Mouse (Mus musculus) MEL (cell line): Measurements from ENCODE around the gene Tmem26. TPM values are rescaled to one million over a fixed set of nuclear protein-coding genes. Genes with fewer than 3 reads are reported as not detected.

Experiments
- DNase-seq: peaks from one replicate; pipeline ENCODE4 v3.0.0; 2011; ENCODE audit warnings: low read depth, low spot score
- H3K27ac ChIP-seq: 2 replicates; pipeline ENCODE4 v1.5.1; 2012; ENCODE audit warnings: low read depth, mild to moderate bottlenecking, control low read depth, low read length, moderate library complexity; ENCODE audit not compliant: control insufficient read depth
- H3K27me3 ChIP-seq, 2 experiments: fragments of 150-350 bp in 1 of 2; sonication (generic) in 1 of 2; 2 replicates each; pipeline ENCODE4 v1.6.1; 2012; ENCODE audit warnings: low read length in 2 of 2, mild to moderate bottlenecking in 2 of 2, improper control_type of control experiment in 1 of 2, moderate library complexity in 1 of 2; ENCODE audit not compliant: insufficient read depth in 2 of 2, control insufficient read depth in 1 of 2
- H3K36me3 ChIP-seq, 2 experiments: 2 replicates each; pipeline ENCODE4 v1.6.1; 2012 to 2014; ENCODE audit warnings: low read length in 2 of 2, improper control_type of control experiment in 1 of 2, inconsistent platforms in 1 of 2, mild to moderate bottlenecking in 1 of 2; ENCODE audit not compliant: insufficient read depth in 2 of 2, control insufficient read depth in 1 of 2
- H3K4me1 ChIP-seq, 2 experiments: fragments of 150-350 bp in 1 of 2; sonication (generic) in 1 of 2; 2 replicates each; pipeline ENCODE4 v1.6.1; 2012; ENCODE audit warnings: low read length in 2 of 2, improper control_type of control experiment in 1 of 2, mild to moderate bottlenecking in 1 of 2; ENCODE audit not compliant: insufficient read depth in 2 of 2, control insufficient read depth in 1 of 2
- H3K4me3 ChIP-seq, 2 experiments: fragments of 150-350 bp in 1 of 2; sonication (generic) in 1 of 2; 2 replicates each; pipeline ENCODE4 v1.5.1; 2012; ENCODE audit warnings: low read depth in 2 of 2, low read length in 2 of 2, mild to moderate bottlenecking in 2 of 2, moderate library complexity in 2 of 2, control low read depth in 1 of 2, improper control_type of control experiment in 1 of 2; ENCODE audit not compliant: control insufficient read depth in 1 of 2, insufficient read depth in 1 of 2
- H3K79me2 ChIP-seq: 2 replicates; pipeline ENCODE4 v1.6.1; 2012; ENCODE audit warnings: mild to moderate bottlenecking, low read length, moderate library complexity; ENCODE audit not compliant: control insufficient read depth, poor library complexity, insufficient read depth
- H3K9ac ChIP-seq: 2 replicates; pipeline ENCODE4 v1.6.1; 2012; ENCODE audit warnings: low read depth, mild to moderate bottlenecking, control low read depth, low read length, moderate library complexity; ENCODE audit not compliant: control insufficient read depth, poor library complexity, severe bottlenecking
- H3K9me3 ChIP-seq: fragments of 150-350 bp; sonication (generic); replicated peaks from 2 replicates; pipeline ENCODE4 v1.6.1; 2012; ENCODE audit warnings: mild to moderate bottlenecking, low read length, improper control_type of control experiment, moderate library complexity; ENCODE audit not compliant: insufficient read depth
- BHLHE40 ChIP-seq: IDR thresholded peaks from 2 replicates; pipeline ENCODE4 v1.6.1; 2012; ENCODE audit warnings: low read depth, mild to moderate bottlenecking, inconsistent platforms, low read length, improper control_type of control experiment, borderline replicate concordance
- CHD2 ChIP-seq: IDR thresholded peaks from 2 replicates; pipeline ENCODE4 v1.6.1; 2011; ENCODE audit warnings: low read length, improper control_type of control experiment
- EP300 ChIP-seq, 2 experiments: IDR thresholded peaks; 2 replicates each; pipeline ENCODE4 v1.6.1; 2011; ENCODE audit warnings: improper control_type of control experiment in 2 of 2, low read length in 2 of 2, low read depth in 1 of 2, mild to moderate bottlenecking in 1 of 2
- GABPA ChIP-seq: IDR thresholded peaks from 2 replicates; pipeline ENCODE4 v1.6.1; 2012; ENCODE audit warnings: low read depth, mild to moderate bottlenecking, inconsistent platforms, low read length, improper control_type of control experiment, moderate library complexity
- MAX ChIP-seq: IDR thresholded peaks from 2 replicates; pipeline ENCODE4 v1.6.1; 2011; ENCODE audit warnings: low read length, improper control_type of control experiment
- MYC ChIP-seq: IDR thresholded peaks from 2 replicates; pipeline ENCODE4 v1.6.1; 2011; ENCODE audit warnings: low read depth, mild to moderate bottlenecking, low read length, improper control_type of control experiment, moderate library complexity
- NRF1 ChIP-seq: IDR thresholded peaks from 2 replicates; pipeline ENCODE4 v1.6.1; 2014; ENCODE audit warnings: low read depth, mild to moderate bottlenecking, inconsistent platforms, low read length, improper control_type of control experiment, moderate library complexity; ENCODE audit not compliant: poor library complexity, insufficient read depth, severe bottlenecking
- POLR2AphosphoS2 ChIP-seq: IDR thresholded peaks from 2 replicates; pipeline ENCODE4 v1.6.1; 2011; ENCODE audit warnings: low read length, improper control_type of control experiment
- POLR2AphosphoS5 ChIP-seq: IDR thresholded peaks from 2 replicates; pipeline ENCODE4 v1.6.1; 2012; ENCODE audit warnings: low read depth, borderline replicate concordance, mild to moderate bottlenecking, inconsistent platforms, low read length, moderate library complexity, mixed read lengths
- RAD21 ChIP-seq: IDR thresholded peaks from 2 replicates; pipeline ENCODE4 v1.6.1; 2011; ENCODE audit warnings: mild to moderate bottlenecking, low read depth, low read length, improper control_type of control experiment
- TAL1 ChIP-seq: IDR thresholded peaks from 2 replicates; pipeline ENCODE4 v1.6.1; 2012; ENCODE audit warnings: mild to moderate bottlenecking, inconsistent platforms, low read length, moderate library complexity, mixed read lengths
- TBP ChIP-seq: IDR thresholded peaks from 2 replicates; pipeline ENCODE4 v1.8.0; 2011; ENCODE audit warnings: low read depth, low read length, improper control_type of control experiment
- TCF12 ChIP-seq: IDR thresholded peaks from 2 replicates; pipeline ENCODE4 v1.6.1; 2014; ENCODE audit warnings: low read depth, mild to moderate bottlenecking, inconsistent platforms, low read length, improper control_type of control experiment, moderate library complexity
- USF2 ChIP-seq, 2 experiments: IDR thresholded peaks; 2 replicates each; pipeline ENCODE4 v1.6.1; 2011 to 2012; ENCODE audit warnings: improper control_type of control experiment in 2 of 2, low read length in 2 of 2, borderline replicate concordance in 1 of 2, inconsistent platforms in 1 of 2, low read depth in 1 of 2, mild to moderate bottlenecking in 1 of 2; ENCODE audit not compliant: insufficient read depth in 1 of 2
- ZC3H11A ChIP-seq: IDR thresholded peaks from 2 replicates; pipeline ENCODE4 v1.6.1; 2012; ENCODE audit warnings: low read depth, mild to moderate bottlenecking, inconsistent platforms, low read length, improper control_type of control experiment
- ZKSCAN1 ChIP-seq: IDR thresholded peaks from 2 replicates; pipeline ENCODE4 v1.6.1; 2012; ENCODE audit warnings: low read depth, mild to moderate bottlenecking, inconsistent platforms, low read length, improper control_type of control experiment, moderate library complexity
- ZMIZ1 ChIP-seq: IDR thresholded peaks from 2 replicates; pipeline ENCODE4 v1.6.1; 2012; ENCODE audit warnings: low read depth, mild to moderate bottlenecking, inconsistent platforms, low read length, improper control_type of control experiment, moderate library complexity
- ZNF384 ChIP-seq: IDR thresholded peaks from 2 replicates; pipeline ENCODE4 v1.6.1; 2012; ENCODE audit warnings: low read depth, mild to moderate bottlenecking, inconsistent platforms, low read length, improper control_type of control experiment
- polyA plus RNA-seq, 2 experiments: library from polyadenylated mRNA; stranded (reverse) in 1 of 2; unstranded in 1 of 2; fragments of >175 nt in 1 of 2; fragments of >200 nt in 1 of 2; gene quantifications; 2 replicates each; pipeline versions ENCODE4 v1.2.1 to v1.2.4; 2012; ENCODE audit warnings: low replicate concordance in 2 of 2, low read depth in 1 of 2; ENCODE audit not compliant: insufficient read length in 2 of 2, insufficient read depth in 1 of 2, missing spikeins in 1 of 2
- total RNA-seq: library from RNA; depleted of rRNA; stranded (reverse); fragments of 300-350 nt; gene quantifications from 2 replicates; pipeline ENCODE4 v1.2.3, GENCODE M21; 2012

Tmem26 gene
- total and polyA plus RNA-seq, 3 experiments: not detected

DNA sequence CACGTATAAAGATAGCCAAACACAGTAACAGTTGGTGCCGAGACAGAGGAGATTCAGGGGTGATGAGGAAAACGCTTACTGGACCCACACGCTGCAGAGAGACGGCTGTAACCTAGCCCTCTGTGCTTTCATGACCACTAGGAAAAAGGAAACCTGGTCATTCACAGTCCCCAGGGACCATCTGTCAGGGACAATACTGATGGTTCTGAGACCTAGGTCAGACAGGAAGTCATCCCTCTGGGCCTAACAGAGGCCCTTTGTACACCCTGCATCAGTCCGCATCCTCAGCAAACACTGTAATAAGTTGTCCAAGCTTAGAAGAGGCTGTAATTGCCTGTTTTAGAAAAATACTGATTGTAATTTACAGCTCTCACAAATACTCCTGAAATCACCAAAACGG is 76.4 kb downstream of the Tmem26 start:
- TF ChIP-seq POLR2AphosphoS2 (no peak), CHD2 (no peak), ZNF384 (no peak), NRF1 (no peak), EP300 (IDR thresholded peaks at IDR 0.05; ENCODE audit: low read depth in 1 of 2, low read length in 2 of 2) (no peak), MYC (no peak), ZC3H11A (no peak), RAD21 (no peak), MAX (no peak), BHLHE40 (no peak), TAL1 (no peak), ZKSCAN1 (no peak), ZMIZ1 (no peak), POLR2AphosphoS5 (no peak), TBP (no peak), TCF12 (no peak)
- H3K9me3 ChIP-seq: no peaks in the 10 kb centered on the region
- no peak overlapping the region for H3K4me3 ChIP-seq
- no peaks in the 10 kb centered on the region for H3K27me3 ChIP-seq
- DNase-seq: no peak
- no peaks in the 10 kb centered on the region for H3K79me2 ChIP-seq
- no peaks in the 10 kb centered on the region for H3K36me3 ChIP-seq
- H3K27ac ChIP-seq: no peak overlapping the region
- H3K9ac ChIP-seq: no peak overlapping the region
- no peaks in the 10 kb centered on the region for H3K4me1 ChIP-seq

DNA sequence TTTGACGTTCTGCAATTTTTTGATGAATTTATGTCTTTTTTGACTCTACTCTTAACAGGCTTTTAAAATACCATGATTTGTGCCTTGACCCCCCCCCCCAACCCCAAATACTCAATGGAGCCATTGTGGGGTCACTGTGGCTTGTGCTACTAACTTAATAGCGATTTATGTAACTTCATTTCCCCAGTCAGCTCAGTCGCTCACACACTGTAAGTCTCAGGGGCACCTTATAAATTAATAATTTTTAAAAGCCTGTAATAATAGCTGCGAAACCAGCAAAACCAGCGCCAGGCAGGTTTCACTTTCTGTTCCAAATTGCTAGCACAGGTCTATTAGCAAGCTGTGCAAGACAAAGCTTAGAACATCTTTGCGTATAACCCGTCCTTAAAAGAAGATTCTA is 76.9 kb downstream of the Tmem26 start:
- H3K4me1 ChIP-seq: no peaks in the 10 kb centered on the region
- no peaks in the 10 kb centered on the region for H3K9me3 ChIP-seq
- no peaks in the 10 kb centered on the region for H3K27me3 ChIP-seq
- no peak overlapping the region for H3K27ac ChIP-seq
- no peak overlapping the region for H3K9ac ChIP-seq
- TF ChIP-seq RAD21: no peak
- no peak for TF ChIP-seq USF2 (IDR thresholded peaks at IDR 0.05; ENCODE audit: borderline replicate concordance in 1 of 2, insufficient read depth in 1 of 2, low read depth in 1 of 2, low read length in 2 of 2)
- TF ChIP-seq GABPA: no peak
- TF ChIP-seq, all 39 proteins: peak for 0
- H3K4me3 ChIP-seq: no peak overlapping the region
- DNase-seq: no peak
- no peaks in the 10 kb centered on the region for H3K79me2 ChIP-seq
- no peaks in the 10 kb centered on the region for H3K36me3 ChIP-seq
